In genomic region chr12:72654698-72655097, GRCm38 (mm10) we compare ENCODE assay signal across 8 mouse cellular contexts. TPM values are rescaled to one million over a fixed set of nuclear protein-coding genes. Genes with fewer than 3 reads are reported as not detected.
DNase-seq lines count a peak whose midpoint lies in the region; ATAC-seq lines count a peak whose summit lies in the region.

No protein-coding gene starts in this region.

- peak; percentile 85 for ATAC-seq in megakaryocyte progenitor cell, adult 5-6 weeks (replicated peaks; ENCODE audit: poor library complexity)

- intact Hi-C loops in gastrocnemius, postnatal 14 days (cut with DNase I; ENCODE audit: low total_unique reads) = loop anchor here (10.0 kb wide), 2 partner anchors 140 to 190 kb away; no protein-coding TSS in a partner anchor

- DNase-seq in gastrocnemius, adult 18-20 months (ENCODE audit: low spot score) = peak; percentile 40
- DNase-seq in gastrocnemius, postnatal 25 days = no peak
- DNase-seq in R1 (ENCODE audit: low read depth, low spot score) = peak; percentile 59
- peak; percentile 69 to 79 for DNase-seq in cerebellum, postnatal 36 days
- peak; percentile 46 for DNase-seq in gastrocnemius, postnatal 14 days
- peak; percentile 76 to 80 for DNase-seq in layer of hippocampus, postnatal 10 days (ENCODE audit: low spot score in 2 of 2)
- peak; percentile 34 for DNase-seq in skeletal muscle tissue, adult 2 months (ENCODE audit: low read depth, low spot score)

RNA-seq across cellular contexts. Expression of gene Gm4756, which starts 5.2 kb away (rescaled TPM):
- not detected for total RNA-seq in gastrocnemius, adult 18-20 months (2021)
- not detected for total RNA-seq in gastrocnemius, postnatal 25 days (2021)
- total RNA-seq in gastrocnemius, postnatal 14 days (2021) = not detected
- total RNA-seq in layer of hippocampus, postnatal 10 days (2021) = not detected
- total RNA-seq in megakaryocyte progenitor cell, adult 5-6 weeks (2015) = not detected in 2 replicates
- total RNA-seq in megakaryocyte progenitor cell, adult 5-6 weeks (2017) = not detected in 2 replicates

RNA-seq across cellular contexts. Expression of gene Dhrs7, which starts 10.0 kb away (rescaled TPM):
- 10 to 100 TPM; 15.9 to 19.2 TPM for total RNA-seq in gastrocnemius, adult 18-20 months (2021)
- 10 to 100 TPM; 17.3 to 26.6 TPM for total RNA-seq in gastrocnemius, postnatal 25 days (2021)
- total RNA-seq in gastrocnemius, postnatal 14 days (2021) = 10 to 100 TPM; 21.9 to 26.7 TPM
- total RNA-seq in layer of hippocampus, postnatal 10 days (2021) = 10 to 100 TPM; 42.7 to 45.8 TPM
- 30.0 and 33.0 TPM in 2 replicates for total RNA-seq in megakaryocyte progenitor cell, adult 5-6 weeks (2015)
- 49.9 and 59.7 TPM in 2 replicates for total RNA-seq in megakaryocyte progenitor cell, adult 5-6 weeks (2017)
